In genomic region chr7:132211920-132212701, GRCm38 (mm10) we compare ENCODE assay signal across 13 mouse cellular contexts. TPM values are rescaled to one million over a fixed set of nuclear protein-coding genes. Genes with fewer than 3 reads are reported as not detected.
DNase-seq lines count a peak whose midpoint lies in the region; ATAC-seq and TF ChIP-seq lines count a peak whose summit lies in the region.
"Had no signal": no experiment of that assay in that cellular context is flagged by ENCODE, and none has a peak within 500 bp of the region (broad histone marks: within the 10 kb centered on the region; RNA-seq: fewer than 3 reads in every experiment).

No protein-coding gene starts in this region.

- DNase-seq in heart, postnatal 0 days (ENCODE audit: low spot score) = no peak
- peak; percentile 73 for DNase-seq in Muller cell, postnatal 12 days (ENCODE audit: inconsistent ontology term)
- peak; percentile 71 to 84 for DNase-seq in cerebellum, adult 18-20 months
- no peak for DNase-seq in embryo, embryonic 9.5 days (ENCODE audit: extremely low spot score)
- DNase-seq in spleen, postnatal 4 days (ENCODE audit: low spot score in 2 of 2) = no peak
- DNase-seq in ovary, adult 18-20 months (ENCODE audit: low spot score) = no peak
- DNase-seq: adrenal gland, postnatal 36 days; kidney, adult 9 months; lung, embryonic 14.5 days had no signal

- no peaks in the 10 kb centered on the region for H3K4me1 ChIP-seq in heart, postnatal 0 days (ENCODE audit: control insufficient read depth, insufficient read depth)
- no peaks in the 10 kb centered on the region for H3K4me1 ChIP-seq in heart, embryonic 12.5 days (replicated peaks)
- peaks cover 39% of the 10 kb centered on the region for H3K4me1 ChIP-seq in forebrain, embryonic 16.5 days (replicated peaks; ENCODE audit: control insufficient read depth, insufficient read depth, low read length)
- H3K4me1 ChIP-seq: heart, embryonic 15.5 days had no signal

- TF ChIP-seq CTCF in heart, postnatal 0 days (IDR thresholded peaks at IDR 0.05; ENCODE audit: low read depth) = no peak

- H3K4me2 ChIP-seq in heart, postnatal 0 days (ENCODE audit: low read depth, low read length) = no peak overlapping the region
- H3K4me2 ChIP-seq in heart, embryonic 12.5 days = no peak overlapping the region
- H3K4me2 ChIP-seq in forebrain, embryonic 16.5 days (ENCODE audit: low read length) = no peak overlapping the region
- H3K4me2 ChIP-seq: heart, embryonic 15.5 days; lung, embryonic 14.5 days had no signal

- H3K36me3 ChIP-seq in heart, postnatal 0 days (replicated peaks; ENCODE audit: control insufficient read depth, insufficient read depth, low read length) = no peaks in the 10 kb centered on the region
- H3K36me3 ChIP-seq in heart, embryonic 12.5 days = no peaks in the 10 kb centered on the region
- no peaks in the 10 kb centered on the region for H3K36me3 ChIP-seq in forebrain, embryonic 16.5 days (ENCODE audit: control insufficient read depth, insufficient read depth)
- H3K36me3 ChIP-seq: heart, embryonic 15.5 days had no signal

- peak; percentile 22; the same call in 1 of the 2 replicates for ATAC-seq in heart, postnatal 0 days (ENCODE audit: insufficient read depth, low read depth)
- ATAC-seq in heart, embryonic 12.5 days (ENCODE audit: insufficient number of reproducible peaks, low FRiP score) = no peak
- ATAC-seq in forebrain, embryonic 16.5 days = peak; percentile 64
- ATAC-seq: CD4-positive, CD25-positive, alpha-beta regulatory T cell, adult 4 months had no signal

- no peak overlapping the region for H3K9ac ChIP-seq in heart, postnatal 0 days (replicated peaks; ENCODE audit: low read depth, low read length)
- H3K9ac ChIP-seq in heart, embryonic 12.5 days = no peak overlapping the region
- H3K9ac ChIP-seq in forebrain, embryonic 16.5 days (replicated peaks; ENCODE audit: low read depth, low read length) = no peak overlapping the region
- H3K9ac ChIP-seq: heart, embryonic 15.5 days; lung, embryonic 14.5 days had no signal

- no peak overlapping the region for H3K4me3 ChIP-seq in heart, postnatal 0 days (ENCODE audit: low read depth, low read length)
- no peak overlapping the region for H3K4me3 ChIP-seq in heart, embryonic 12.5 days
- H3K4me3 ChIP-seq in forebrain, embryonic 16.5 days (replicated peaks; ENCODE audit: low read length) = no peak overlapping the region
- H3K4me3 ChIP-seq: heart, embryonic 15.5 days had no signal

- WGBS in heart, postnatal 0 days = 68% methylated on average over 6 of the region's 6 CpGs
- WGBS in heart, embryonic 12.5 days = 69% methylated on average over 6 of the region's 6 CpGs
- 54% methylated on average over 6 of the region's 6 CpGs for WGBS in forebrain, embryonic 16.5 days

- no peak for TF ChIP-seq EP300 in heart, postnatal 0 days (IDR thresholded peaks at IDR 0.05; ENCODE audit: low read depth)

- no peaks in the 10 kb centered on the region for H3K9me3 ChIP-seq in heart, postnatal 0 days (replicated peaks; ENCODE audit: control insufficient read depth, low read length)
- no peaks in the 10 kb centered on the region for H3K9me3 ChIP-seq in heart, embryonic 12.5 days (replicated peaks)
- H3K9me3 ChIP-seq in forebrain, embryonic 16.5 days (ENCODE audit: control insufficient read depth, low read length) = no peaks in the 10 kb centered on the region
- H3K9me3 ChIP-seq: heart, embryonic 15.5 days had no signal

- H3K27me3 ChIP-seq in heart, postnatal 0 days (ENCODE audit: control insufficient read depth, insufficient read depth, low read length) = 0 out of 2 replicates have a peak, but pooled peaks cover 4% of the 10 kb centered on the region
- H3K27me3 ChIP-seq in heart, embryonic 12.5 days (replicated peaks) = peaks cover 36% of the 10 kb centered on the region
- H3K27me3 ChIP-seq in forebrain, embryonic 16.5 days (replicated peaks; ENCODE audit: control insufficient read depth, insufficient read depth, low read length) = no peaks in the 10 kb centered on the region

- no peak overlapping the region for H3K27ac ChIP-seq in heart, postnatal 0 days (ENCODE audit: low read depth)
- H3K27ac ChIP-seq in heart, embryonic 12.5 days (ENCODE audit: poor library complexity, severe bottlenecking) = no peak overlapping the region
- H3K27ac ChIP-seq in forebrain, embryonic 16.5 days (ENCODE audit: low read length) = peak overlapping the region; percentile 45; the same call in 1 of the 2 replicates
- H3K27ac ChIP-seq: heart, embryonic 15.5 days had no signal

RNA-seq across cellular contexts. Expression of gene Cpxm2, which starts 57.6 kb away (rescaled TPM):
- 1.1 and 1.5 TPM in 2 replicates for total RNA-seq in heart, postnatal 0 days (2014; rRNA removed; ENCODE audit: low replicate concordance)
- polyA plus RNA-seq in heart, postnatal 0 days (2015; fragmentation: Nextera tagmentation; extraction: Ambion mirVana) = 0.37 TPM in 2 replicates
- polyA plus RNA-seq in heart, embryonic 12.5 days (2016; fragmentation: Nextera tagmentation; extraction: Ambion mirVana) = 0.24 TPM in 1 of 2 replicates, not detected in the other
- polyA plus RNA-seq in forebrain, embryonic 16.5 days (2015; fragmentation: Nextera tagmentation; extraction: Ambion mirVana) = 1.5 and 3.0 TPM in 2 replicates
- polyA plus RNA-seq: CD4-positive, CD25-positive, alpha-beta regulatory T cell, adult 4 months had no signal

Comparison
In these comparisons a context has a peak if more than half of its experiments do, and no peak if none do; other contexts are left out.
1. DNase-seq: peak in Muller cell, postnatal 12 days (single experiment) and cerebellum, adult 18-20 months (2 of 2); none in heart, postnatal 0 days (single experiment), embryo, embryonic 9.5 days (single experiment), spleen, postnatal 4 days (0 of 2) and ovary, adult 18-20 months (single experiment).